Mouse (Mus musculus) naive thymus-derived CD4-positive, alpha-beta T cell, adult 2 months (primary cell): ENCODE data around the gene Limch1.

Source experiments
- DNase-seq: peaks from one replicate; pipeline ENCODE4 v3.0.0-alpha.2; 2011; ENCODE audit warnings: low read depth

Gene Limch1

DNA sequence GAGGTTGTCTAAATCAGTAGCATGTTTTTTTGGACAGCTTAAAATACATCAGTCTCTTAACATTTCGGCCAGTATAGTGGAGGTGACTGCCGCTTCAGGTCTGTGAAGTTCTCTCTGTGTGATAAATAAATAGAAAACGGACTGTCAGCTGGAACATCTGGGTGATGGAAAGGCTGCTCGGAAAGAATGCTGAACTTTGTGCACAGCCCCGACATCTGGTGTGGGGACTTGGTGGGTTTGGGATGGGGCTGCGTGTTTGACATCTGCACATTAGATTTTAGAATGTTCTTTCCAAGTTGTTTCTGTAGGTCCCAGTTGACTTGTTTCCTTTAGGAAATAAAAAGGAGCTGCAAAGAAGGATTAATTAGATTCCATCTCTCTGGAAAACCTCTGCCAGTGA lies 89.1 kb downstream of the Limch1 start:
- no peak for DNase-seq

GRCm38 (mm10) chr5:66836892-66837291 lies 91.3 kb downstream of the Limch1 start:
- DNase-seq, result no peak

DNA sequence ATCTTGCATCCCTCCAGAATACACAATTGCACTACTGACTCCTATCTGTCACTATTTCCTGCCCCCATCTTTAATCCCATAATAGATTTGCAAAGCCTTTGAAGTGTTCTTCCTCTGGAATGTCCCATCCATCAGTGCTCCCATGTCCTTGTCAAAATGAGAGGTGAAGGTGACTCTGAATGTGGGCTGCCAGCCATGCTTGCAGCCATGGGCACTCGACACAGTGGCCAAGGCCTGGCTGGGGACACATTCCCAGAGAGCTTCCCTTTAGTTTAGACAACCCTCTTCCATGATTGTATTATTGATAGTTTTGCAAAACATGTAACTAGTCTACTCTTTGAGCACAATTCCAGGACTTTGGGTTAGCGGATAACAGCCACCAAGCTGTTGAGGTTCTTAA lies 96.3 kb downstream of the Limch1 start:
- DNase-seq, result no peak

DNA sequence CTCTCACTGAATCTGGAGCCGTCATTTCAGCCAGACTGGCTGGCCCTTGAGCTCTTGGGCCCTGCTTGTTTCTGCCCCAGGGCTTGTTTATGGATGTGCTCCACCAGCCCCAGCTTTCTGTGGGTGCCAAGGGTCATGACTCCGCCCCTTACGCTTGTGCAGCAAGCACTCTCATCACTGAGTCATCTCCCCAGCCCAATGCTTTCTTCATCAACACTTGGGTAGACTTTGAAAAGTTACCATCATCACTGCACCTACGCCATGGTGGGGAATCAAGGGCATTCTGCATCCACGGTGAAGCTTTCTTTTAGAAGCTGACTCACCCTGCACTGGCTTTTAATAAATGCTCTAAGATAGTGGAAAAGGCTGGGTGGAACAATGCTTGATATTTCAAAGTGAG lies 97.1 kb downstream of the Limch1 start:
- no peak for DNase-seq

GRCm38 (mm10) chr5:66848136-66848535 lies 102.5 kb downstream of the Limch1 start:
- DNase-seq, result no peak

- DNase-seq, result no peak
Measured at GRCm38 (mm10) chr5:66849148-66849547, 103.5 kb downstream of the Limch1 start.

- no peak for DNase-seq
Measured at GRCm38 (mm10) chr5:66850721-66851251, 105.2 kb downstream of the Limch1 start.

DNA sequence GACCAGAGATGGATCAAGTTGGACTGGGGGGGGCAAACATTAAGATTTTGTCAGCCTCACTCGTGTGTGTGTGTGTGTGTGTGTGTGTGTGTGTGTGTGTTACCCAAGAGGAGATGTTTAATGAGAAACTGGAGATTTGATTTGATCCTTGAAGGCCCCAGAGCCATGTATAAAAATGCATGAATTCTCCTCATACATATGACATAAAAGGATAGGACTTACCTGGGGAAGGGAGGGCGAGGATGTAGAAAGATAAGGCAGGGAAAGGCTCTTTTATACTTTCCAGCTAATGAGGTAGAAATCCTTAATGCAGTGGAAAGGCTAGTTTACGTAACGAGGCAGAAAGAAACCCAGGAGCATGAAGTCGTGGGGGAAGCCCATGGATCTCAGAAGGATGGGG lies 106.1 kb downstream of the Limch1 start:
- DNase-seq, result no peak

DNA sequence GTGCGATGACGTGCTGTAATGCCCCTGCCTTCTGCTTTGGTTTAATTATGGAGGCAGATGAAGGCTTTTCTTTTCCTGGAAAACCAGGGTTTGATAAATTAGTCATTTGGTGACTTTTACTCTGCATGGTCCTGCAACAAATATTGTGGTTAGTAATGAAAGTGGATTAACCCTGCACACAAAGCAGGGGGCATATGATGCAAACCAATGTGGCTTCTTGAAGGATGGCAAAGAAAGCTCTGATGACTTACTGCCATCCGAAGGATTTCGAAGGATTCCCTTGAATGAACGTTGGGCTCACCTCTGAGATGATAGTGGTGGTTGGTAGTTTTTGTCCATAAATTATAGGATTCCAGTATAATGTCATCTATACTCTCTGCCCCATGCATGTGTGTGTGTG lies 108.6 kb downstream of the Limch1 start:
- DNase-seq, result no peak

DNA sequence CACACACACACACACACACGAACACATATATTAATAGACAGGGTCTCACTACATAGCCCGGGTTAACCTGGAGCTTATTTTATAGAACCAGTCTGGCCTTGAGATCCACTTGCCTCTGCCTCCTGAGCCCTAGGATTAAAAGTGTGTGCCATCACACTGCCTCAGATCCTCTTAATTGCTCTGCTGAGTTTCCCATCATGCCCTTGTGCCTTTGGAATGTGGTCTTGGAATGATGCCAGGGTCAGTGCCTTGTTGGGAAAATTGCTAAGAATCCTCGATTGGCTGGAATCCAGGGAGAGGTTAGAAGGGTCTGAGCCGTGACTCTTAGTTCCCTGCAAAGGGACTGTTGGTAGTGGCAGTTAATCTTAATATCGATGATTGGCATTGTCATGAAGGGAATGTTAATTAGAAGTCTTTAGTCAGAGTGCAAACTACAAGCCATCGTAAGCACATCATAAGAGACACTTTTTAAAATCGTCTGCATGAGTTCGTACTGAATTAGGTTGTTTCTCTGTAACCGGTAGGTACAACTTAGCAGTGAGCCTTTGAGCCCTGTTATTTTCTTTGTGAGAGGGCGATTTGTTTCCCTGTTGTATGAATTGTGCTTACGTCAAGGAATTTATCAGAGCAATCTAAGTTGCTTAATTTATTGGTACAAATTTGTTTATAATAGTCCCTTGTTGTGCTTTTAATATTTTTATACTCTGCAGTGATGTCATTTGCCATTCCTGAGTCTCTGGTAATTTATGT lies 109.9 kb downstream of the Limch1 start:
- no peak for DNase-seq

GRCm38 (mm10) chr5:66859506-66859905 lies 113.9 kb downstream of the Limch1 start:
- no peak for DNase-seq

DNA sequence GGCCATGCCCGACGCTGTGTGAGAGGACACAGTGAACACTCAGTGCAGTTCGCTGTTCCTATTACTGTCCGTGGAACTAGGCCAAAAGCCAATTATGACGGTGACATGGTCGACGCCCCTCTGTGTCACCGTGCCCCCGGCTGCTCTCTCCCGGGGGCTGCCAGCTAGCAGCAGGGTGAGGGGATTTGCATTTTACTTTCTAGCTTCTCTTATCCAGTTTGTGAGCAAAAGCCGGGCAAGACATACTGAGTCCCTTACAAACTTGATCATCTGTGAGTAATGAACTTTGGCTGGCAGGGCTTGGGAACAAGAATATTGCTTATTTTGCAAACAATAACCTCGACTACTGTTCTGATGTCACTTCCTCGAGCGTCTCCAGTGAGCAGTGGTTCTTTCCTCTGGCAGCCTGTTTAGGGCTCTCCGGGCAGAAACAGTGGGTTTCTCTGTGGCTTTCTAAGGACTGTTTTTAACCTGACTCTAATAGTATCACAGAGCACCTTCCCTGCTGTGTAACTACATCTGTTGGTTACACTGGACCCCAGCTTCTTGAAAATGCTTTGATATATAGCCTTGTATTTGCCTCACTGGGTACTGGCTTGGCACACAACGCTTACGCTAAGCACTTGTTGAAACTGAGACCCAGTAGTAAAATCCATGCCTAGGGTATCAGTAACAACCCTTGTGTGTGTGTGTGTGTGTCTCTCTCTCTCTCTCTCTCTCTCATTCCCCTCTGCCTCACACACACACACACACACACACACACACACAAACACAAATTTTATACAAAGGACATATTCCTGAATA lies 115.8 kb downstream of the Limch1 start:
- DNase-seq, result no peak

- no peak for DNase-seq
Measured at GRCm38 (mm10) chr5:66862151-66862550, 116.5 kb downstream of the Limch1 start.

- DNase-seq, result no peak
Measured at GRCm38 (mm10) chr5:66865229-66865628, 119.6 kb downstream of the Limch1 start.

GRCm38 (mm10) chr5:66866019-66866418 lies 120.4 kb downstream of the Limch1 start:
- DNase-seq, result no peak

DNA sequence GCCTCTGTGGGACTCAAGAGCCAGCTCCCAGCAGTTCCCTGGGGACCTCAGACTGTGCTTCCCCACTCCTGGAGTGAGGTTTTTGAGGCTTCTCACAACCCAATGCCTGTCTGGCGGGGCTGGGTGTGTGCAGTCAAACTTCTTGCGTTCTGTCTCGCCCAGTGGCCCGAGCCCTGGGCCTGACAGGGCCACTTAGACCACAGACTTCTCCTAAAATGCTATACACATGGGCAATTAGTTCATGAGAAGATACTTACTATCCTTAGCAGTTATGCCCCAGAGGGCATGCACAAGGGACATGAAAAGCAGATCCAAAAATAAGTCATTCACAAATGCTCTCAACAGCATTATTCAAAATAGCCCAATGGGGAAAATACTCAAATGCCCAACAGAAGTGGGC lies 123.9 kb downstream of the Limch1 start:
- no peak for DNase-seq

- no peak for DNase-seq
Measured at GRCm38 (mm10) chr5:66871521-66872050, 126.0 kb downstream of the Limch1 start.

GRCm38 (mm10) chr5:66872053-66872452 lies 126.4 kb downstream of the Limch1 start:
- DNase-seq, result no peak

GRCm38 (mm10) chr5:66872681-66873080 lies 127.1 kb downstream of the Limch1 start:
- DNase-seq, result no peak

GRCm38 (mm10) chr5:66876018-66876805 lies 130.6 kb downstream of the Limch1 start:
- DNase-seq, result no peak

GRCm38 (mm10) chr5:66877066-66877465 lies 131.4 kb downstream of the Limch1 start:
- no peak for DNase-seq

DNA sequence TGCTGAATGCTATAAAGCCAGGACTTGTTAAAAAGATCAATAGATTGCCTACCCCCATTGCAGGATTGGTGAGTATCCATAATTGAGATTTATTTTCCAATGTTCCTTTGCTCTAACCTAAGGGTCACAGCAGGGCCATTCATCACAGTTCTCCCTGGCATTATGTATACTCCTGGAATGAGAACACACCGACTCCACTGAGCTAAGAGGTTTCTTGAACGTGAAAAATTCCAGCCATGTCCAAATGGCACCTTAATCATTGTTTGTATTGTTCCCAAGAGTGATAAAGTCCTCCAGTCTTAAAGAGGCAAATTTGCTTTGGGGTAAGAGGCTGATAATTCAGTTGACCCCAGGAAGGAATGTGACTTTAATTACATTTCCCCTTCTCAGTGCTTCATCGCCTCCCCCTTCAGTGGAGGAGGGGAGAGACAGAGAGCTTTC lies 136.3 kb downstream of the Limch1 start:
- DNase-seq, result no peak
